Mouse (Mus musculus): ENCODE measurements around the gene Gpr179.

Gpr179 gene

GRCm38 (mm10) chr11:97352027-97352684 is at the start of gene Gpr179:
Gene Gpr179 (minus strand): TSS chr11:97352077.
- no peak for DNase-seq (ENCODE audit: low spot score in 2 of 2)

- DNase-seq (ENCODE audit: low spot score in 2 of 2) = peak in 1 of 2 experiments; percentile 60
Measured at GRCm38 (mm10) chr11:97401082-97401481, 49.2 kb upstream of the Gpr179 start.

- DNase-seq (ENCODE audit: low spot score in 2 of 2) = peak; percentile 69 to 77
Measured at GRCm38 (mm10) chr11:97399958-97400710, 48.3 kb upstream of the Gpr179 start.

- DNase-seq (ENCODE audit: low spot score in 2 of 2) = no peak
Measured at GRCm38 (mm10) chr11:97398506-97398905, 46.6 kb upstream of the Gpr179 start.

- peak in 1 of 2 experiments; percentile 61 for DNase-seq (ENCODE audit: low spot score in 2 of 2)
Measured at GRCm38 (mm10) chr11:97394146-97394545, 42.3 kb upstream of the Gpr179 start.

- no peak for DNase-seq (ENCODE audit: low spot score in 2 of 2)
Measured at GRCm38 (mm10) chr11:97393658-97394057, 41.8 kb upstream of the Gpr179 start.

GRCm38 (mm10) chr11:97389127-97389526 is 37.2 kb upstream of the Gpr179 start:
- DNase-seq (ENCODE audit: low spot score in 2 of 2) = no peak

GRCm38 (mm10) chr11:97387811-97388210 is 35.9 kb upstream of the Gpr179 start:
- DNase-seq (ENCODE audit: low spot score in 2 of 2) = no peak

GRCm38 (mm10) chr11:97383764-97384163 is 31.9 kb upstream of the Gpr179 start:
- DNase-seq (ENCODE audit: low spot score in 2 of 2) = no peak

GRCm38 (mm10) chr11:97383017-97383416 is 31.1 kb upstream of the Gpr179 start:
- DNase-seq (ENCODE audit: low spot score in 2 of 2) = no peak

- DNase-seq (ENCODE audit: low spot score in 2 of 2) = no peak
Measured at GRCm38 (mm10) chr11:97380036-97380435, 28.2 kb upstream of the Gpr179 start.

- no peak for DNase-seq (ENCODE audit: low spot score in 2 of 2)
Measured at GRCm38 (mm10) chr11:97373402-97373801, 21.5 kb upstream of the Gpr179 start.

GRCm38 (mm10) chr11:97372159-97372864 is 20.4 kb upstream of the Gpr179 start:
- DNase-seq (ENCODE audit: low spot score in 2 of 2) = no peak

GRCm38 (mm10) chr11:97370329-97371091 is 18.6 kb upstream of the Gpr179 start:
- DNase-seq (ENCODE audit: low spot score in 2 of 2) = peak in 1 of 2 experiments; percentile 34

GRCm38 (mm10) chr11:97368501-97368900 is 16.6 kb upstream of the Gpr179 start:
- DNase-seq (ENCODE audit: low spot score in 2 of 2) = no peak

GRCm38 (mm10) chr11:97365556-97365955 is 13.7 kb upstream of the Gpr179 start:
- DNase-seq (ENCODE audit: low spot score in 2 of 2) = no peak

GRCm38 (mm10) chr11:97363644-97363995 is 11.7 kb upstream of the Gpr179 start:
- no peak for DNase-seq (ENCODE audit: low spot score in 2 of 2)

- DNase-seq (ENCODE audit: low spot score in 2 of 2) = no peak
Measured at GRCm38 (mm10) chr11:97362943-97363643, 11.2 kb upstream of the Gpr179 start.

- DNase-seq (ENCODE audit: low spot score in 2 of 2) = peak in 1 of 2 experiments; percentile 29
Measured at GRCm38 (mm10) chr11:97362649-97362942, 10.7 kb upstream of the Gpr179 start.

GRCm38 (mm10) chr11:97361948-97362648 is 10.2 kb upstream of the Gpr179 start, which contains the start of gene Socs7:
Gene Socs7 (plus strand): TSS chr11:97362551.
- DNase-seq (ENCODE audit: low spot score in 2 of 2) = peak; percentile 89 to 92

GRCm38 (mm10) chr11:97357663-97358062 is 5.8 kb upstream of the Gpr179 start:
- DNase-seq (ENCODE audit: low spot score in 2 of 2) = peak in 1 of 2 experiments; percentile 51
